Mouse (Mus musculus) brain, embryonic 14.5 days (tissue): ENCODE data around the gene Gria3.

ENCODE experiments used
- CTCF ChIP-seq: fragments of 200-500 bp; IDR thresholded peaks from 2 replicates; pipeline ENCODE4 v1.5.1; 2012; ENCODE audit warnings: inconsistent platforms, mild to moderate bottlenecking, moderate library complexity, borderline replicate concordance; ENCODE audit not compliant: insufficient read depth, insufficient read length; ENCODE audit errors: extremely low read depth
- POLR2A ChIP-seq: fragments of 200-500 bp; IDR thresholded peaks from 2 replicates; pipeline ENCODE4 v1.6.1; 2012; ENCODE audit warnings: mild to moderate bottlenecking, inconsistent platforms, borderline replicate concordance; ENCODE audit not compliant: poor library complexity, insufficient read depth, insufficient read length, severe bottlenecking; ENCODE audit errors: extremely low read depth

- TF ChIP-seq POLR2A, result no peak
- TF ChIP-seq CTCF, result no peak
These were observed 206.5 kb downstream of the Gria3 start for GRCm38 (mm10) chrX:41607181-41607580.
